Mouse (Mus musculus) hindbrain, postnatal 0 days (tissue): Measurements from ENCODE around the gene Slc12a8. TPM values are rescaled to one million over a fixed set of nuclear protein-coding genes. Genes with fewer than 3 reads are reported as not detected.

Experiments
- ATAC-seq: fragments of 200-750 bp; cut with Nextera tagmentation; 2 replicates; pipeline ENCODE4 v1.8.0; 2017; ENCODE audit warnings: mild to moderate bottlenecking, moderate TSS enrichment, moderate library complexity
- DNase-seq: peaks from one replicate; pipeline ENCODE4 v3.0.0-alpha.2; 2015; ENCODE audit warnings: low spot score
- H3K27ac ChIP-seq: fragments of 300-500 bp; sonication (generic); 2 replicates; pipeline ENCODE4 v1.5.1; 2014; ENCODE audit warnings: mild to moderate bottlenecking
- H3K27me3 ChIP-seq: fragments of 300-500 bp; sonication (generic); 2 replicates; pipeline ENCODE4 v1.6.1; 2014; ENCODE audit warnings: low read length, mixed read lengths; ENCODE audit not compliant: insufficient read depth
- H3K36me3 ChIP-seq: fragments of 300-500 bp; sonication (generic); 2 replicates; pipeline ENCODE4 v1.6.1; 2014; ENCODE audit warnings: low read length, mixed read lengths; ENCODE audit not compliant: insufficient read depth
- H3K4me1 ChIP-seq: fragments of 300-500 bp; sonication (generic); 2 replicates; pipeline ENCODE4 v1.6.1; 2014; ENCODE audit warnings: antibody characterized with exemption, low read length, mixed read lengths; ENCODE audit not compliant: insufficient read depth
- H3K4me2 ChIP-seq: fragments of 300-500 bp; sonication (generic); 2 replicates; pipeline ENCODE4 v1.6.1; 2014; ENCODE audit warnings: low read depth, mild to moderate bottlenecking, low read length, moderate library complexity, mixed read lengths
- H3K4me3 ChIP-seq: fragments of 300-500 bp; sonication (generic); 2 replicates; pipeline ENCODE4 v1.5.1; 2014; ENCODE audit warnings: low read length
- H3K9ac ChIP-seq: fragments of 300-500 bp; sonication (generic); replicated peaks from 2 replicates; pipeline ENCODE4 v1.6.1; 2014; ENCODE audit warnings: mild to moderate bottlenecking, low read length, moderate library complexity, mixed read lengths
- H3K9me3 ChIP-seq: fragments of 300-500 bp; sonication (generic); 2 replicates; pipeline ENCODE4 v1.6.1; 2016; ENCODE audit warnings: low read length, mixed read lengths
- CTCF ChIP-seq: IDR thresholded peaks from 2 replicates; pipeline ENCODE4 v1.5.1; 2016; ENCODE audit warnings: antibody characterized with exemption, control low read depth, low read depth
- WGBS: fragments of 180-500 bp; shearing (Covaris S2); extraction: QIAGEN DNeasy Blood & Tissue Kit; methylation state at CpG from one replicate; pipeline ENCODE4 v1.1.7; 2014; 5-methylcytosine and 5-hydroxymethylcytosine counted together
- polyA plus RNA-seq: library from polyadenylated mRNA; unstranded; fragments of >200 nt; fragmentation: Nextera tagmentation; extraction: Ambion mirVana; gene quantifications from 2 replicates; pipeline ENCODE4 v1.2.1, GENCODE M21; 2015
- total RNA-seq: library from RNA; depleted of rRNA; stranded (reverse); fragments of >200 nt; gene quantifications from 2 replicates; pipeline ENCODE4 v1.2.3, GENCODE M21; 2014

Gene Slc12a8
- total and polyA plus RNA-seq, 2 experiments from 2014 or later = 1.2 to 1.6 TPM

DNA sequence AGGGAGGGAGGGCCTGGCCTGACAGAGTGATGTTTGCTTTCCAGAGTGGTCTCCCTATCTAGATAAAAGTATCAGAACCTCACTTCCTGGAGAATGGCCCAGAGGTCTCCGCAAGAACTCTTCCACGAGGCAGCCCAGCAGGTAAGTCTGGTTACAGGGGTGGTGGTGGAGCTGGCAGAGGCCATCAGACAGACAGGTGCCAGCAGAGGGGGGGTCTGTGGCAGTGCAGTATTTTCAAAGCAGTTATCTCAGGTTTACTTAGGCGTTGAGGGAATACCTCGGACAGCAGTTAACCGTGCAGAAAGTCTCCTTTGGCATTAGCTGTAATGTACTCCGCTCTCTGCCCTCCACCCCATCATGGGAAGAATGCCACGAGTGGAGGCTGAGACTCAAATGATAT is 1.1 kb downstream of the Slc12a8 start:
- no peaks in the 10 kb centered on the region for H3K9me3 ChIP-seq

DNA sequence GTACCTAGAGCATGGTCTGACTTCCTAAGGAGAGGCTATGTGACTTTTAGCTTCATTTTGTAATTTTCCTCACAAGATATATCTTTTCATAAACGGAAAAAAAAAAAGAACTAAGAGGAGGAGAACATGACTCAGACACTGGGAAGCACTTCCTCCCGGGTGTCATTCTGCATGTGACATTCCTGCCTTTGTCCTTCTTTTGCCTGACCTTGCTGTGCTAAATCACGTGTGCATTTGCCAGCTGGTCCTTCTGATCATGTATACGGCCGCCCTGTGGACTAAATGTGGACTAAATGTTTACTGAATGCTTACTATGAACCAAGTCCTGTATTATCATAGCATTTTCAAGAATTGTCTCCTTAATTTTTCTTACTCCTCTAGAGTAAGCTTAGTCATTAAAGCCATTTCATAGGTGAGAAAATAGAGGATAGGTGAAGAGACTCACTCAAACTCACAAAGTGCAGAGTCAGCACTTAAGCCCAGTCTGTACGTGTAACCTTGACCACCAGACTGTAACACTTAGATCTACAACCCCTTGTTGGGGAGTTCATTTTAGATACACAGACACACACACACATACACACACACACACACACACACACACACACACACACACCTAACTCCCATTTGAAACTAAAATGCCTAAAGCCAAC is 2.9 kb downstream of the Slc12a8 start:
- Histone ChIP-seq H3K4me3 (no peak overlapping the region), H3K27ac (no peak overlapping the region; the same call in 1 of the 2 replicates), H3K4me1 (peaks cover 10% of the 10 kb centered on the region; the same call in 1 of the 2 replicates), H3K4me2 (no peak overlapping the region), H3K9ac (no peak overlapping the region), H3K9me3 (no peaks in the 10 kb centered on the region), H3K27me3 (no peaks in the 10 kb centered on the region), H3K36me3 (no peaks in the 10 kb centered on the region)
- TF ChIP-seq CTCF = no peak; the same call in 1 of the 2 replicates
- DNase-seq (peak; percentile 55), ATAC-seq (no peak)
- WGBS = 59% methylated on average over 6 of the region's 6 CpGs

More for the DNA sequence above, 1.1 kb downstream of the Slc12a8 start:
- no peak overlapping the region for H3K27ac ChIP-seq
- no peak for DNase-seq
- peaks cover 10% of the 10 kb centered on the region; the same call in 1 of the 2 replicates for H3K4me1 ChIP-seq
- H3K9ac ChIP-seq = no peak overlapping the region
- no peaks in the 10 kb centered on the region for H3K27me3 ChIP-seq
- no peaks in the 10 kb centered on the region for H3K36me3 ChIP-seq
- TF ChIP-seq CTCF = no peak
- H3K4me3 ChIP-seq = no peak overlapping the region
- H3K4me2 ChIP-seq = no peak overlapping the region
- 56% methylated on average over 7 of the region's 7 CpGs for WGBS
- ATAC-seq = no peak

DNA sequence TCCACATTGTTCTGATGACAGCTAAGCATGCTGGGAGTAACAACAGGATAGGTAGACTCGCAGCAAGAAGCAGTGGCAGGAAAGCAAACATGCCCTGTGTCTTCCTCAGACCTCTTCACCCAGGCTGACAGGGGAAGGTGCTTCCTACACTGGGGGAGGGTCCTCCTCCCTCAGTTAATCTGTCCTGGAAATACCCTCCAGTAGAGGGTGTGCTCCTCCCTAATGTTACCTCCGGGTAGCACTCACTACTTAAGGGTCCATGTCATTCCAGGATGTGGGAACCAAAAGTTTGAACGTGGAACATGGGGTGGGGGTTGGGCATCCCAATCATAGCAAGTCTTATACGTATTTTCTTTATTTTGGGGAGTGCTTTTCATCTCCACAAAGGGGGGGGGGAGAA is 5.4 kb downstream of the Slc12a8 start:
- H3K27me3 ChIP-seq = no peaks in the 10 kb centered on the region
- DNase-seq (no peak), ATAC-seq (no peak)
- no peak overlapping the region for H3K9ac ChIP-seq
- no peak overlapping the region for H3K27ac ChIP-seq
- no peaks in the 10 kb centered on the region for H3K36me3 ChIP-seq
- H3K4me2 ChIP-seq = no peak overlapping the region
- TF ChIP-seq CTCF = no peak
- H3K4me1 ChIP-seq = 0 out of 2 replicates have a peak, but pooled peaks cover under 1% of the 10 kb centered on the region
- H3K4me3 ChIP-seq = no peak overlapping the region
- H3K9me3 ChIP-seq = no peaks in the 10 kb centered on the region
- WGBS = 52% methylated on average over 4 of the region's 4 CpGs

DNA sequence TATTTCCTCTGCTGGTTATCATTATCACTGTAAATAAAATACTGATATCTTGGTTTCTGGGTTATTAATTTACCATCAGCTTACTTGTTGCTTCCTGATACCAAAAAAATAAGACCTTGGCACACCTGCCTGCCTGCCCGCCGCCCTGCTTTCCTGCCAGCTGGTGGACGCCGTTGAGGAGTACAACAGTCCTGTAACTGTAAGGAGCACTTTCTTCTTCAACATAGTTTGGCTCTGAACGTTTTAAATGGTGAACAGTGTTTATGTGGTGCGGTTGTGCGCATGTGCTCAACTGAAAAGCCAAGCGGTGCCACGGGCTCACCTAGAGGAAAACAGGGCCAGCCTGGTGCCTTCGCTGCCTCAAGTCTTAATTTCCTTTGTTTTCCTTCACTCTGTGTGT is 6.4 kb downstream of the Slc12a8 start:
- no peaks in the 10 kb centered on the region for H3K4me1 ChIP-seq
- H3K9ac ChIP-seq = no peak overlapping the region
- DNase-seq (no peak), ATAC-seq (no peak)
- no peak overlapping the region for H3K27ac ChIP-seq
- no peaks in the 10 kb centered on the region for H3K27me3 ChIP-seq
- 63% methylated on average over 10 of the region's 10 CpGs for WGBS
- H3K9me3 ChIP-seq = no peaks in the 10 kb centered on the region
- no peak overlapping the region for H3K4me3 ChIP-seq
- no peak overlapping the region for H3K4me2 ChIP-seq
- no peak for TF ChIP-seq CTCF
- H3K36me3 ChIP-seq = no peaks in the 10 kb centered on the region

DNA sequence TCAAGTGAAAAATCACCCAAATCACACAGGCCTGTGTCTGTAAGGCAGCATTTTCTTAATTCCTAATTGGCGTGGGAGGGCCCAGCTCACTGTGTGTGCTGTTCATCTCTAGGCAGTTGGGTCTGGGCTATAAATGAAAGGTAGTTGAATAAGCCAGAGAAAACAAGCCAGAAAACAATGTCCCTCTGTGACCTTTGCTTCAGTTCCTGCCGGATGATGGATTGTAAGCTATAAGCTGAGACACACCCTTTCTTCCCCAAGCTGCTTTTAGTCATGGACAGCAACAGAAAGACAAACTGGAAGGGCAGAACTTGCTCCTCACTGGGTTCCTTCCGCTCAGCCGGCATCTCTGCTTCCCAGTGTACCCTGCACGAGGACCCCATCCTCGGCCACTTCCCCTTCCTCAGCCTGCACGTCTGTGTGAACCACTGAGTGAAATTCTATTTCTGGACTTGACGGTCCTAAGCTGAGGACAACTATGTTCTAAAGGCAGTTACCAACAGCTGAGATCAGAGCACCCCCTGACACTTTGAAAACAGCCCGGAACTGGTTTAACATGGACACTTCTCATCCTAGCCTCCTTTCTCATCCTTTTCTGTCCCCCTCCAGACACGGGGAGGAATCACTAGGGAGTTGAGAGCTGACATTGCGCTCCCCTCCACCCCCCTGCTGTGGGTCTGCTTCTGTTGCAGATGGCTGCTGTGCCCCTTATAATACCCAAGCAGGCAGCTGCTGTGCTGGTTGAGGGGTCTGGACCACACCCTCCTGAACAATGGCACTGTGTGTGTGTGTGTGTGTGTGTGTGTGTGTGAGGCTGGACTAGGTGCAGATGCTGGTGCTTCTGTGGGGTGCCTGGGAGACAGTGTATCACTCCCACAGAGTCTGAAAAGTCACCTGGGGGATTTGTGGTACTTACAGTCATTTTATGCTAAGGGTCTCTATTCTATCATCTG is 12.7 kb downstream of the Slc12a8 start:
- Histone ChIP-seq H3K4me3 (no peak overlapping the region), H3K4me1 (no peaks in the 10 kb centered on the region), H3K27ac (no peak overlapping the region), H3K4me2 (no peak overlapping the region), H3K36me3 (no peaks in the 10 kb centered on the region), H3K9me3 (no peaks in the 10 kb centered on the region), H3K9ac (no peak overlapping the region), H3K27me3 (no peaks in the 10 kb centered on the region)
- 41% methylated on average over 11 of the region's 11 CpGs for WGBS
- no peak for TF ChIP-seq CTCF
- DNase-seq (no peak), ATAC-seq (no peak)

DNA sequence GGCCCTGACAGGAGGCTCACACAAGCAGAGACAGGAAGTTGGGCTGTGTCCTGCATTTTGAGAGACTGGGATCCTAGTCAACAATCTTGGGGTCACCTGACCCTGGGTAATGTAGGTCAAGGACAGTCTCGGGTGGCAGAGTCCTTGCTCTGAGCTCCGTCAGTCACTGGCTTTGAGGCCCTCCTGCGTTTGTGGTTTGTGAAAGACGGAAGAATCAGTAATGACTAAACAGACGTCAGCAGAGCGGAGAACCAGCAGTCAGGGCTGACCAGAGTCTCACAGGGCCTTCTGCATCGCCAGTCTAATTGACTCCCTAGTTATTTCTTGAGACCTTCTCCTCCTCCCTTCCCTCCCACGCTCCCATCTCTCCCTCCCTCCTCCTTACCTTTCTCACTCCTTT is 14.1 kb downstream of the Slc12a8 start:
- H3K9me3 ChIP-seq = no peaks in the 10 kb centered on the region
- TF ChIP-seq CTCF = no peak
- H3K9ac ChIP-seq = no peak overlapping the region
- H3K4me3 ChIP-seq = no peak overlapping the region
- H3K4me2 ChIP-seq = no peak overlapping the region
- no peak overlapping the region for H3K27ac ChIP-seq
- H3K27me3 ChIP-seq = no peaks in the 10 kb centered on the region
- DNase-seq (no peak), ATAC-seq (no peak)
- H3K36me3 ChIP-seq = no peaks in the 10 kb centered on the region
- no peaks in the 10 kb centered on the region for H3K4me1 ChIP-seq
- 74% methylated on average over 8 of the region's 8 CpGs for WGBS
